Mouse (Mus musculus) 3T3-L1 (cell line): Measurements from ENCODE around the gene Nedd9.

Source experiments
- DNase-seq: peaks from one replicate; pipeline ENCODE4 v3.0.0-alpha.2; 2015; ENCODE audit warnings: low read depth, low spot score

Nedd9 gene

DNA sequence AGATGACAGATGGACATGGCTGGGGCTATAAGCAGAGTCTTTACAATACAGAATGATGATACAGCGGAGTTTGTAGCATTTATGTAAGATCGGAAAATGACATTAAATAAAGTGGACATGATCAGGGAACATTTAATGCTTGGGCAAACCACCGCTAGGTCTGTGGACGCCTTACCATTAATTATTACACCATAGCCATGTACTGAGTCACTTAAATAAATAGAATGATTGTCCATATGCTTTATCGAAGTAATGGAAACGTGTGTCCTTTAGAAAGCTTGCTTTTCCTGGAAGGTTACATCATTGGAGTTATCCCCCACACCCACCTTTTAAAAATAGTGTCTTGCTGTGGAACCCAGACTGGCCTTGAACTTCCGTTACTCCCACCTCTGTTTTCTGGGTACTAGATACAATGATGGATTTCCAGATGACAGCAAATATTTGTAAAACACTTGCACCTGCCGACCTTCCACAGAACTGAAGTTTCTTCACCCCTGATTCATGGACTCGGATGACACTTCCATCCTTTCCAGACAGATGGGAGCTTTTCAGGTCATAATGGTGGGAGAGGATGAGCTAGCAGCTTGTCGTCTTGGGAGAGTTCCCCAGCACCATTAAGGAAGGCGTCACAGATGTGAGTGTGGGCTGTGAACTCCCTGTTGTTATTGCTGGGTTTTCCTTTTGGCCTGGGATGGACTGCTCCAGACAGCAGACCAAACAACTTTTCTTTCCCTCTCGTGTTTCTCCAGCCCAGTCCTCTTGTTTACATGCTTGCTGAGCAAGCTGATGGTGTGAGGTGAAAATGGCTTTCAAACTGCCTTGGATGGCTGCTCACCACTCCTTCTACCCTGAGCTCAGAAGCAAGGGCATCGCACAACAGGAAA lies 76.7 kb downstream of the Nedd9 start:
- DNase-seq: no peak

- DNase-seq: no peak
Observed at GRCm38 (mm10) chr13:41409291-41409690, 77.9 kb downstream of the Nedd9 start.

GRCm38 (mm10) chr13:41408374-41408952 lies 78.7 kb downstream of the Nedd9 start:
- DNase-seq: no peak

GRCm38 (mm10) chr13:41405009-41405408 lies 82.2 kb downstream of the Nedd9 start:
- peak; percentile 64 for DNase-seq

- peak; percentile 90 for DNase-seq
Observed at GRCm38 (mm10) chr13:41403838-41404237, 83.3 kb downstream of the Nedd9 start.

DNA sequence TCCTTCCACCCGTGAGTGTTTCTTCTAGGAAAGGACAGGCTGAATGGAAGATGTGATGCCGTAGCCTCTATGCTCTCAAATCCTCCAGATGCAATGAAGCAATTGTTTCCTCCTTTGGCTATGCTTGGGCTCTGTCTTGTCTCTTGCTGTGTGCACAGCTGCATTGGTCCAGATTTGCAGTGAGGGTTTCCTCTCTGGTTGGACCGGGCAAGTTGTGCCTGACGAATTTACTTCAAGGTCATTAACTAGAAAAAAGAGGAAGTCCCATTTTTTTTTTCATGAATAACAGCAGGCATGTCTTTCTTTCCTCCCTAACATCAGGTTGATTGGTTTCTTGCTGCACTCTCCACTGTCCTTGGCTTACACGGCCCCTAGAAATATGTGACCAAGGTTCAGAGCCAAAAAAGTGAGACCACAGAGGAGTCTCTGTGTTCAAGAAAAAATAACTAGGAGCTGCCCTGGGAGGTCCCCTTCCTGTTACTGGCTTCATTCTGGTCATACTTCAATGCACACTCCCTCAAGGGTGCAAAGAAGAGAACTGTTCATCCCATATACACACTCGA lies 84.6 kb downstream of the Nedd9 start:
- DNase-seq: peak; percentile 39

- peak; percentile 48 for DNase-seq
Observed at GRCm38 (mm10) chr13:41401775-41402174, 85.4 kb downstream of the Nedd9 start.

DNA sequence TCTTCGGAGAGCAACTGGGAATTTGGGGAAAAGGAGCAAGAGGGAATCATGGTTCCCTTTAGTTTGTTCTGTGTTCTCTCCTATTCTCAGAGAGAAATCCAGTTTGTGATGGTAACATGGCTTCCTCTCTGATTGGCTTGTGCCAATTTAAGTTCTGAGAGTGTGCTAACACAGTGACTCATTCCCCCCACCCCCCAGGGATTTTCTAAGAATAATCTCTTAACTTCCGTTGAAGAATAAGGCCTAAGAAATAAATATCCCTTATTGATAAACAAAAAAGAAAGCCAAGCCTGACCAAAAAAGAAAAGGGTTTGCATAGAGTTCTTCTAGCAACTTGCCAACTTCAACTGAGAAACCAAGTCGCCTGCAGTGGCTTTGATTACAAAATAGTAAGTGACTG lies 86.9 kb downstream of the Nedd9 start:
- no peak for DNase-seq

DNA sequence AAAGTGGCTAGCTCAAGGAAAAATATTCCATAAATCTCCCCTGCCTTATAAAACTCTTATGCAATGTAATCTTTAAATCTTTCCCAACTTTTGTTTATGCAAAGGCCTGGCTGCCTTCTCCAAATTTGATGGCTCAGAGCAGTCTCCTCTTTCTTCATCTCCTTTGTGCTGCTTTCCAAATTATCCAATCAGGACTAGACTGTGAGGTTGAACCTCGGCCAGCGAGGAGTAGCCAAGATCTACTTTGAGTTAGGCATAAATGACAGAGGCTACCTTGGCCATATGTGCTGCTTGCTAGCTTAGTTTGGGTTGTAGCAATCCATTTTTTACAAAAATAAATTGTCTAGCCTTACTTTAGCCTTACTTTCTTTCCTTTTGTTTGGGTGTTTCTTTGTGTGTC lies 95.0 kb downstream of the Nedd9 start:
- no peak for DNase-seq

- no peak for DNase-seq
Observed at GRCm38 (mm10) chr13:41390698-41391097, 96.5 kb downstream of the Nedd9 start.

DNA sequence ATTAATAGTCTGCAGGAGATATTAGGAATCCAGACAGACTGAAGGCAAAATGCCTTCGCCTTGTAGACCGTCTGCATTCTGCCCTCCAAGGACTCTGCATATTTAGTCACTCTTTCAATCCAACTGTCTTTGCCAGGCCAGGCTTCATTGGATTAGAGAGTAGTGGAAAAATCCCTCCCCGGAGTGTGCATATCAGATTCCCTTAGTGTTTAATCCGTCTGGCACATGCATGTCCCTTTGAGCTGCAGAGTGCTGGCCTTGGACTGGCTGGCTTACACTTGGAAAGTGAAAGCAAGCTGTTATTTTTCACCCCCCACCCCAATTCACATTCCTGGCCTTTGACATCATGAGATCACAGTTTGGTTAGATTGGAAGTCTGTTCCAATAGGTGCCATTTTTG lies 100.6 kb downstream of the Nedd9 start:
- DNase-seq: peak; percentile 69

GRCm38 (mm10) chr13:41384896-41385295 lies 102.3 kb downstream of the Nedd9 start:
- no peak for DNase-seq

DNA sequence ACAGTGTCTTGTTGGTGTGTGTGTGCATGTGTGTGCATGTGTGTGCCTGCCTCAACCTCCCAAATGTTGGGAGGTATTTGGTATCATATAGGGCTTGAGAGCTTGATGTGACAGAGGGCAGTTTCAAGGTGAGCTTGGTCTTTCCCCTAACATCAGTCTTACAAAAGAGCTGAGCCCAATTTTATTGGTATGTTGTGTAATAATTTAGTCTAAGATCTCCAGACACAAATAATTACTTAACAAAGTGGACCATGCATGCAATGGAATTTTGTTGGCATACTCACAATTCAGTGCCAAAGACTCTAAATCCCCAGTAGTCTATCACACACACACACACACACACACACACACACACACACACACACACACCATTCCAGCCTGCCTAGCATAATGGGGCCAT lies 104.5 kb downstream of the Nedd9 start:
- DNase-seq: no peak

- peak; percentile 47 for DNase-seq
Observed at GRCm38 (mm10) chr13:41381806-41382546, 105.2 kb downstream of the Nedd9 start.

DNA sequence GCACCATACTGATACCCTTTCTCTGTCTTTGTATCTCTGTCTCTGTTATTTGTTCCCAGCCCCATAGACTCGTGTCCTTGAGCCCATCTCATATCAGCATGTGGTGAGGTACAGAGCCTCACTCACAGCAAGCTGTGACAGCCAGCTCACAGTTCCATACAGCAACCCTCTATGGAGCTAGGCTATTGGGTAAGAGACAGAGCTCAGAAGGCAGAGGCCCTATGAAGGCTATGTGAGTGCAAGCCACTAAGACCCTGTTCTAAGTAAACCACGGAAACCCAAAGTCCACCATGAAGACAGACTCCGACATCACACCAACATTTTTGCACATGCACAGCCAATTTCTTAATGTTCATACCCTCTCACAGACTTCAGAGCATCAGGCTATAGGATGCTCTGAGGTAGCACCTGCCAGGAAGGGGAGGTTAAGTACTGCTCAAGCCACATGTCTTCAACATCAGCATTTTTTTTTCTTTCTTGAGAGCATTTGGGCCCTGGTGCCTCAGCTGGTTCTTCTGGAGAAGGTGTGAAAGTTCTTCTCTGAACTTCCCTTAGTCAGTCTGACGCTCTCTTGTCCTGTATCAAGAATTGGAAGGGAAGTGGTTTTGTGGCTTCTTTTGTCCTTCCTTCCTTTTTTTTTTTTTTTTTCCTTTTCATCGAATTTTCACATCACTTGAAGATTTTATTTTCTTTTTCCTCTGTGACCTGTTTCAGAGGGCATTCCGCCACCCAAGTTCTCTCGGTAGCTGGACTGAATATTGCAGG lies 105.9 kb downstream of the Nedd9 start:
- no peak for DNase-seq

DNA sequence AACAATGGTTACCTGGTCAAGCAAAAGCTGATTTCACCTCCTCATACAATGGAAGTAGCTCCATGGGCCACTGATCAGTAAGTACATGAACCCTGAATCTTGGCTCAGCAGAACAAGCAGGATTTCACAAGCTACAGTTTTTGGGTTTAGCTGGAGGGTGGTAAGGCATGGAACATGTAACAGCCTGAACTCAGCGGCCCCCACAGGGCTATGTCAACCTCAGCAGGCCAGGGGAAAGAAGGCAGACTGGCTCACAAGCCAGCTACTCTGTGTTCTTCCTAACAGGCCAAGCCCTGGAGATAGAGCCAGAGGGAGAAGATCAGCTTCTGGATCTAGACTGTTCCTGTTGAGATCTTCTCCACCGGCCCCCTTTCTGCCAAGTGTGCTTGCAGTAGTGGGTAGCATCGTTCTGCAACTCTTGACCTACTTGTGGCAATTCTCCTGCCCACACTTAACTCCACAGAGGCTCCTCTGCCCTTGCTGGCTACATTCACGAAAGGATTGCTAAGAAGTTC lies 107.2 kb downstream of the Nedd9 start:
- DNase-seq: no peak

- no peak for DNase-seq
Observed at GRCm38 (mm10) chr13:41378462-41378861, 108.7 kb downstream of the Nedd9 start.

DNA sequence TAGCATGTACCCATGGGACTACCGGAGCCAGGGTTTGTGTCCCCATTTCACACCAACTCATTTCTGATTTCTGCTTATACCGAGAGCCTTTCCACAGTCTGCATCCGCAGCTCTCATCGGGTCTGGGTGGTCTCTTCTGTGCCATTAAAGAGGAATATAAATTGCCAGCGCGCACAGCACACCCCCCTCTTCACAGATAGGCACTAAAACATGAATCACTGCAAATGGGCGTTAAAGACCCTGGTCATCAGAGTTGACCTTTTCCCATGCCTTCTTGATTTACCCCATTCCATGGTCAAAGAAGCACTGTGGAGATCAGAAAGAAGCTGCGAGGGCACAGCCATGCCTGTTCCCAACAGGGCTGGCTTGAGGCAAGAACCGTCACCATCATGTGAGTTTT lies 109.3 kb downstream of the Nedd9 start:
- no peak for DNase-seq

DNA sequence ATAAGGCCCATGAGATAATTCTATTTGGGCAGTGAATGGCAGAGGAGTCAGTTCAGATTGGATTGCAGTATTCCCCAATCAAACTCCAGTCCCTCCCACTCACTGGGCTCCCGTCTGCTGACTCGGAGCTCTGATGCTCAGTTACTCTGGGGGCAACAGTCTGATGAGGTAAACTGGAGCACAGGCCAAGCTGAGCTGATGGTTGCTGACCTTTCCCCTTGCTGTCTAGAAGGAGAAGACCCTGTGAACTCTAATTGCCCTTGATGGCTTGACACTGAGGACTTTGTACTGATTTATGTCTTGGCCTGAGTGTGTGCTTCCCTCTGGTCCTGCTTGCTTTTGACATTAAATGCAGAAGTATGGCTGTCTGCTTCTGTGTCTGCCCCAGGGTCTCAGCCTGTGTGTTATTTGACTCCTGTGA lies 110.1 kb downstream of the Nedd9 start:
- no peak for DNase-seq

GRCm38 (mm10) chr13:41376111-41376510 lies 111.1 kb downstream of the Nedd9 start:
- DNase-seq: no peak

- no peak for DNase-seq
Observed at GRCm38 (mm10) chr13:41375696-41376095, 111.5 kb downstream of the Nedd9 start.
